Mouse (Mus musculus): Measurements from ENCODE around the gene Tdrd12. TPM values are rescaled to one million over a fixed set of nuclear protein-coding genes. Genes with fewer than 3 reads are reported as not detected.

Tdrd12 gene
- polyA plus RNA-seq (2017; shearing (Covaris generic)) = 0.27 TPM

DNA sequence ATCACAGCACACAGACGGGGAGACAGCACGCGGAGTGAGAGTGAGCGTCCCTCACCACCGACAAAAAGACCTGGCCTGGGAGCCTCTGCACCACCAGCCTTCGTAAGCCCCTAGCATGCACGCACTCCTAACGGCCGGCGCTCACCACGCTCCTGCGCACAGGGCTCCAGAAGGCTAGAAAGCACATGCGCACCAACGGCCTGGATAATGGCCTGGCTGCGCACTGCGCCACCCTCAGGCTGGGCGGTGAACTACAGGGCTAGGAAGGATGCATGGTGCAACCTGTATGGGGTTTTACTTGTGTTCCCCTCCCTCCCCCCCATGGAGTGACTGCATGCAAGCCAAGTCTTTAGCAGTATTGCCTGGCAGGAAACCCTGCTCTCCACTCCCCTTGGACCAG is at the start of gene Tdrd12:
TSS of gene Tdrd12 (minus strand) at position 184 of the 400 bp plus-strand sequence.

DNA sequence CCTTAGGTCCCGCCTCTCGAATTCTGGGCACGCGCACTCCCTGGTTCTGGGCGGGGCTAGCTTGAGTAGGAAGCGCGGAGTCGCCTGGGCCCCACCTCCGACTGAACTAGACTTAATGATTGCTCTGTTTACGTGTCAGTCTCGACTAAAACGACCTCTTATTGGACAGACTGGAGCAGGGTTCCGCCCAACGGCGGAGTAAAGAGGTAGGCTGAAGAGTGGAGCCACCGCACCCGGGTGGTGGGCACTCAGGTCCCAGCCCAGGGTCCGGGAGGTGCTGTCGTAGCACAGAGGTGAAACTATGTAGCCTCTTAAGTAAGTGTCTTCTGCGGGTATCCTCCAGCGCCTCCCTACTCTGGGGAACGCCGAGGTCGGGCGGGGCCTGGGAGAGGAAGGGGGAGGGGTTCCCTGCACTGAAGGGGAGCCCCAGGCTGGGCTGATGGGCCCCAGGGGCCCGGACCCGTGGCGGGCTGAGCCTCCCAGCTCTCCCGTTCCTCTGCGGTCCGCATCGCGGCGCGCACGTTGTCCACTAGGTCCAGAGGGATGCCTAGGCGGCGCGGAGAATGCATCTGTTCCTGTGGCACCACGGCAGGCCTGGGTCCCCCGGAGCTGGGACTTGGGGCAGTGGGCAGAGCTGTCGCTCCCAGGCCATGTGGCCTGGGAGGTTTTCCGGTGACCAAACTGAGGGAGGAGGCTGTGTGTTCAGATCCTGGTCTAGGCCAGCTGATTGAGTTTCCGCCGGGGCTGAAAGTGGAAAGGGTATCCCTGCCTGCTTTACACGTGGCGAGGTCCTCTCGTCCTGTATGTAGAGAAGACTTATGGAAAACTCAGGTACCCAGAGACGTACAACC is 48.7 kb upstream of the Tdrd12 start, which contains the start of gene Ankrd27:
TSS of gene Ankrd27 (plus strand) at position 190 of the 851 bp plus-strand sequence.

DNA sequence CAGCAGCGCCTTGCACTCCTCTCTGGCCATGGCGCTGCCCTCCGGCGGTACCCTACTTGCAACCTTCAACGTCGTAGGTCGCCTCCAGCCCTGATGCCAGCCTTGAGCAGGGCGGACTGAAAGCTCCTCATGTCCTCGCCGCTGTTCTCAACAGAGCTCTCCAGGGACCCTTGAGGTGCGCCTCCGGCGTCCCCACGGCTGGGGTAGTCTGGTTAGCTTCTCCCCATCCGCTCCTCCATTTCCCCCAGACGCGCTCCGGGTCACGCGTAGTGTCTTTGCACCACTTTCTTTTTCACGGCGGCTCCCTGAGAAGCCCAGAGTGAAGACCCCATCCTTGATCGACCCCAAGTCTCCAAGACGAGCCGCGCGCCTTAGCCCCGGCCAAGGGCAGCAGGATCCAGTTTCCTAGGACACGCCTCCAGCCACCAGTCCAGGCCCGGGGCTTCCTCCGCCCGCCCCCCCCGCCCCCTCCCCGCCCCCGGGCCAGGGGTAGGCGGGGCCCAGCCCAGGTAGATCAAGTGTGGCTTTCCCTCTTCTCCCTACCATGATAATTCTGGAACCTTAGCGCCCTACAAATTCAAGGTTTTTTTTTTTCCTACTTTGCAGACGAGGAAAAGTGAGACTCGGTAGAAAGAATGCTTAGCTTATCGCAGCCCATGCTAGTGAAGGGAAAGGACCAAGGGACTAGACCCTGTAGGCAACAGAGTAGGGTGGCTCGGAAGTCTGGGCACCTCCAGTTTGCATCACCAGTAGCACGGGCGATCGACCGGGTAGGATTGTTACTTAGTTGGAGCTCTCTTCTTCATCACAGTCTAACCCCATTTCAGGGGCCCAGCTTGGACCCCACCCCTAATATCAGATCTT is 47.9 kb upstream of the Tdrd12 start, which contains the start of gene Rgs9bp:
TSS of gene Rgs9bp (minus strand) at position 392 of the 864 bp plus-strand sequence.

DNA sequence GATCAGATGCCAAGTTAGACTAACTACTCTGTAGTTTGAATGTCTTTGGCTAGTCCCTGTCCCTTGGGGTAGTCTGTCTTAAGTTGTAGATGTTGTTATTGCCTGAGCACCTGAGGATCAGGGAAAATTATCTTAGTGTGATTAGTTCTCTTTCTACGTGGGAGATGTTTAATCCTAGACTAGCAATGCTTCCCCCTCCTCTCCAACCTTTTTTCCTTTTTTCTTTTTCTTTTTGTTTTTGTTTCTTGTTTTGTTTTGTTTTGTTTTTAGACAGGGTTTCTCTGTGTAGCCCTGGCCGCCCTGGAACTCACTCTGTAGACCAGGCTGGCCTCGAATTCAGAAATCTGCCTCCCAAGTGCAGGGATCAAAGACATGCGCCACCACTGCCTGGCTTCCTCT is 18.7 kb upstream of the Tdrd12 start, which contains the start of gene Nudt19:
TSS of gene Nudt19 (minus strand) at position 100 of the 399 bp plus-strand sequence.

DNA sequence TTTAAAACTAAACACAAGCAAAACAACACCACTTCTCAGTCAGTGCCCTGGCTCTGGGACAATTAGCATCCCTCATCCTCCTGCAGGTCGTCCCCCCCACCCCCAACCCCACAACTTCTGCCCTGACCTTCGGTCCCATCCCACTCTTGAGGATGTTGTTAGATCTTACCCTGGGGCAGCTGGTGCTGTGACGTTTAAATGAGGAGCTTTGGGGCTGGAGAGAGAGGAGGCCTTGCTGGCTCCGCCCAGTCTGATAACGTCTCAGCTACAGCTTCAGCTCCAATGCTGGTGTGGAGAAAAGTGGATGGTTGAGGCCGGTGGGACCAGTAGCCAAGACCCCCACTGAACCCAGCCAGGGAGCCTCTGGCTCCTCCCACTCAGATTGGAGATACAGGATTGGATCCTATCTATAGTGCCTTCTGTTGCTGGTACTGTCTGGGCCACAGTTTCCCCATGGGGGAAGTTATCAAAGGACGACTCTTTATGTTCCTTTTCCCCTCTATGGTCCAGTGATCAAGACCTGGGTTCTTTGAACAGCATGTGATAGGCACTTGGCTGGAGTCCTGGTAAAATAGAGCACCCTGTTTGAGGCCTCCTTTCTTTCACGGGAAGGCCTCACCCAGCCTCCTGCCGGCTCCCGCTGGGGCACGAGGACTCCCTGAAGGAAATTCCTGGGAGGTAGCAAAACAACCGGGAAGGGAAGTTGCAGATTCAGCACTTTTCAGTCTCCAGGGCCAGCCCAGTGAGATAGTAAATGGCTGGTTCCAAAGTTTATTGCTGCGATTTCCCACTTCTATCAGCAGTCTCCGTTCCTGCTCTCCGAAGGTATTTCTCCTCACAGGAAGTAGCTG is 89.3 kb downstream of the Tdrd12 start, which contains the start of gene Slc7a9:
TSS of gene Slc7a9 (plus strand) at position 801 of the 851 bp plus-strand sequence.

Other genes with a start within 250 kb of the Tdrd12 start
- gene Gpatch1, start 219.3 kb downstream of the Tdrd12 start, polyA plus RNA-seq (2017; shearing (Covaris generic)) = 24.5 TPM
- 0.11 TPM for gene Rhpn2, start 203.6 kb downstream of the Tdrd12 start, polyA plus RNA-seq (2017; shearing (Covaris generic))
- 33.6 TPM for gene Faap24, start 140.9 kb downstream of the Tdrd12 start, polyA plus RNA-seq (2017; shearing (Covaris generic))
- 15.3 TPM for gene Cep89, start 140.7 kb downstream of the Tdrd12 start, polyA plus RNA-seq (2017; shearing (Covaris generic))
- gene Slc7a9, start 88.9 kb downstream of the Tdrd12 start, polyA plus RNA-seq (2017; shearing (Covaris generic)) = not detected
- 41.8 TPM for gene Nudt19, start 18.6 kb upstream of the Tdrd12 start, polyA plus RNA-seq (2017; shearing (Covaris generic))
- gene Rgs9bp, start 47.8 kb upstream of the Tdrd12 start, polyA plus RNA-seq (2017; shearing (Covaris generic)) = not detected
- 68.3 TPM for gene Ankrd27, start 48.5 kb upstream of the Tdrd12 start, polyA plus RNA-seq (2017; shearing (Covaris generic))
- gene Pdcd5, start 109.8 kb upstream of the Tdrd12 start, polyA plus RNA-seq (2017; shearing (Covaris generic)) = 73.3 TPM
- 62.6 TPM for gene Dpy19l3, start 216.7 kb upstream of the Tdrd12 start, polyA plus RNA-seq (2017; shearing (Covaris generic))